Mouse (Mus musculus) testis, postnatal 14 days (tissue): ENCODE data around the gene Bad.

Experiments
- DNase-seq: peaks from one replicate; pipeline ENCODE4 v3.0.0; 2021; ENCODE audit warnings: low spot score

The Bad gene

DNA sequence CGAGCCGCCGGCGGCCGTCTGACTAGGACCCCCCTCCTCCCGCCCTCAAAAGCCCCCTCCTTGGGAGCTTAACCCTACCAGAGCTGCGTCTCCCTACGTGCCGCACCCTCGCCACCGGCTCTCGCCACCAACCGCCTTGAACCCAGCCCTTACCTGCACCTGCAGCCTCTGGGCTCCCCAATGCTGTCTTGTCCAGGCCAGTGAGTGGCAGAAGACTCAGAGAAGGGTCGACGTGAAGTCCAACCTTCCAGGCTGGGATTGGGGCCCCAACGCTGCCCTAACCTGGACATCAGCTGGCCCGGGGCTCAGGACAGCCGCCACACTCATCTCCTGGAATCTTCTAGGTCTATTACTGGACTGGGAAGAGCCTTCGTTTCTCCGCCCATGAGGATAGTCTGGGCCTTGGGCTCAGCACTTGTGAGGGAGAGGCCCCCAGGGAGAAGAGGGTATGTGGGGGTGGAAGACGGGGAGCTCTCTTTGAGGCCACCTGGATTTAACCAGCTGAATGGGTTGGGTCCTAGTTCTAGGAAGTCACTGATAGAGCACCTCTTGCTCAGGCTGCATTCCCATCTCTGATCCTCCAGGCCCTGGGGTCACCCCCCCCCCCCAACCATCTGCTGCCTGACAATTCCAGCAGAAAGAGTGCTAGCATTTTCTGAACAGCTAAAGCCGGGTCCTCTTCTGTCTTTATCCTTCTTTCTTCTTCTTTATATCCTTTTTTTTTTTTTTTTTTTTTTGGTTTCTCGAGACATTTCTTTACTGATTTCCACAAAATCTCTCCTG lies 7.3 kb upstream of the Bad start, which contains the start of gene Kcnk4:
Gene Kcnk4, minus strand, starts transcription at position 321 of the 783 bp plus-strand sequence.
- no peak for DNase-seq

- no peak for DNase-seq
These were observed 5.4 kb upstream of the Bad start for GRCm38 (mm10) chr19:6936299-6936698.

DNA sequence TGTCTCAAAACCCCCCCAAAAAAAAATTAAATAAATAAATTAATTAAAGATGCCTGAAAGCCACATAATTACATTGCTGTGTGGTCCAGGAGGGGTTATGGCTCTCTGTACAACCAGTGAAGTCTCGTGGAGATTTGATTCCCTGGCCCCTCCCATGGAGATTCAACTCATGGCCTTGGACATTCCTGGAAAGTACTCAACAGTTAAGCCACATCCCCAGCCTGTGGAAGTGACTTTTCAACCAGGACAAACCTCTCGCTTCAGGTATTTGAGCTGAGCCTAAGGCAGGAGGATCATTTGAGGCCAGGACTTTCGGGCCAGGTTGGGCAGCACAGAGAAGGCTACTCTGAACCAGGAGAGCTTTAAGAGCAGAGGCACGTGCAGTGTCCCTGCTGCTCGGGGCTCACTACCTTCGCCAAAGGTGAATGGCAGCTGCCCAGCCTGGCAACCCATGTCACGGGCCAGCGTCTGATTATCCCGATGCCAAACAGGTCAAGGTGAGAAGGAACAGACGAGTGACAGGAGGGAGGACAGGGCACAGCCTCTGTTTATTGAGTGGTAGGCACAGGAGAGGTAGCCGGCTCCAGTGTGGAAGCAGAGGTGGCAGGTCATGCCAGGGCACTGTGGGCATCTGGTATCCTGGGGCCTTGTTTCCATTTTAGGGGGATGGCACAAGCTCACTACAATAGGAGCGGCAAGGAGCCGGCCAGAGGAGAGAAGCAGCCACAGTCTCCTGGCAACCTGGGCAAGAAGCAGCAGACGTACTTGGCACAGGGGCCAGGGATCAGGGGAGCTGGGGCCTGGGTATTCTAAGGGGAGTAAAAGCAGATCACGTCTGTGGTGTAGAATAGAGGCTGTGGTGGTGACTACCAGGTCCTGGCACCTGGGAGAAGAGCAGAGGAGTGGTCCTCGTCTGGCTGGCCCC lies 3.9 kb upstream of the Bad start:
- no peak for DNase-seq

DNA sequence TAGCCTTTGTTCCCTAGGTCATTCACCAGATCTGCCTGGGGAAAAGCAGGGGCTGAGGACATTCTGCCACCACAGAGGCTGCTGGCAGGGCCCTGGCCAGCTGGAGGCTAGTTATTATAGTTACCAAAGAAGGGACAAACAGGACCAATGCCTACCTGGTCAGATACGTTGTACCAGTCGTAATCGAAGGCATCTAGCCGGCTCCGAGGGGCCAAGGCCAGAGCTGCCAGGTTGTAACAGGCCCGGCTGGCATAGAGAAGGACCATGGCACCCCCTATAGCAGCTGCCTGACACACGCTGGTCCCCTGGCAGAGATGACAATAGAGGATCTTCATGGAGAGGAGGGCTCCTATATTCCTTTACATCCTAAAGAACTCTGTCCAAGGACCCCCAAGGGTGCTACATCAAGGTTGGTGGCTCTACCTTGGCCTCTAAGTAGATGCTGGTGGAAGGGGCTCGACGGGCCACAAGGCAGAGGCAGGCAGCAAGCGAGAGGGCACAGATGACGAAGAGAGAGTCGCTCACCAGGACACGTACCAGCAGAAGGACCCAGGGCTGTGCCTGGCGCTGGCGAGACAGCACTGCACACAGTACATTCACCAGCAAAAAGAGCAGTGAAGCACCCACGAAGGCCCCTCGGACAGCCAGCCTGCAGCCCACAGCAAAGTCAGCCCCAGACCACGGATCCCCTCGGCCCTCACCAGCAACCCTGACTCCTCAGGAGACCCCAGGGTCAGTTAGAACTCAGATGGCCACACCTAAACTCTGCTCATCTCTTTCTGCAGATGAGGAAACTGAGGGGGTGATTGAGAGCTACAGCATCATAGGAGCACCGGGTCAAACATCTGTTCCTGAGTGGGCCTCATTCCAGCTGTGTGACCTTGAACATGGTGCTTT lies 2.3 kb upstream of the Bad start:
- no peak for DNase-seq

- DNase-seq, result no peak
These were observed 987 bp upstream of the Bad start for GRCm38 (mm10) chr19:6940396-6941351.

DNA sequence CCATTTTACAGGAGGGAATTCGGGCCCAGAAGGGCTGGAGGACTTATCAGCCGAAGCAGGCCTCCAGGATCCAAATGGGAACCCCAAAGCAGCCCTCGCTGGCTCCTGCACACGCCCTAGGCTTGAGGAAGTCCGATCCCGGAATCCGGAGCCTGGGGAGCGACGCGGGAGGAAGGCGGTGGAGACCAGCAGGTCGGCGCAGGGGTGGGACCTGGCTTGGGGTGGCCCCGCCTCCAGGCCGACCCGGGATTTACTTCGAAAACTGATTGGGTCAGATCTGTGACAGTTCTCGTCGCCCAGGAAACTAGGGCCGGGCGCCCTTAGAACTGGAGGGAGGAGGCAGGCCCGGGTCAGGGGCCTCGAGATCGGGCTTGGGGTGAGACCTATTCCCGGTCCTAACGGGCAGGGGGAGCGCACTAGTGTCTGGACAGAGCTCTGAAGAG lies 609 bp downstream of the Bad start, which contains the start of gene Gpr137:
Gene Gpr137, minus strand, starts transcription at position 232 of the 443 bp plus-strand sequence.
- peak; percentile 92 for DNase-seq

- no peak for DNase-seq
These were observed 1.1 kb downstream of the Bad start for GRCm38 (mm10) chr19:6942764-6943163.

DNA sequence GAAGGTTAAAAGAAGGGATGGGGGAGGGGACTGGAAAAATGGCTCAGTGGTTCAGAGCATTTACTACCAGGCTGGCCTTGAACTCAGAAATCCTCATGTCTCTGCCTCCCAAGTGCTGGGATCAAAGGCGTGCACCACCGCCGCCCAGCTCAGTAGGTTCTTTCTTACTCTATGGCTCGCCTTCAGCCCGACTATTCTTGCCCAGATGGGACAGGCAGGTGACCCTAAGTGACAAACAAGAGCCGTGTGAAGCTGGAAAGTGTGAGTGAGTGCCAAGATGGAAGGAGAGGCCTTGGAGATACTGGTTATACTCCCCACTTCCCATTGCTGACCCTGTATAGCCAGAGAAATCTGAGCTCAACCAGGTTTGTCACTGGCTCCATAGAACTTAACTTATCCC lies 2.0 kb downstream of the Bad start:
- DNase-seq, result no peak

DNA sequence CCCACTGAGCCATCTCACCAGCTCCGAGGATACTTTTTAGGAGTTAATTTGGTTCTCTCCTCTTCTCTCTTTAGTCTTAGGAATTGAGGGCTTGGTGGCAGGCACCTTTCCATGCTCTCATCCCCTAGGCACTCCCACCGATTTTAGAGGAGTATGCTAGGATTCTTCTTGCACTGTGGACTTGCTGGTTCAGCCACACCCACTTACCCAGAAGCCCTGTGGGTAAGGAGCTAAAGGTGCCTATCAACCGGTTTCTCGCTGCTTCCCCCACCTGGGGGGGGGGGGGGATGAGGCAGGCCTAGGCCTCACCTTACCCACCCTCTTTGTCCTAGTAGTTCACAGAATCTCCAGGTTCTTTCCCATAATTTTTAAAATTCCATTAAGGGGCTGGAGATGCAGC lies 6.1 kb downstream of the Bad start:
- no peak for DNase-seq

GRCm38 (mm10) chr19:6948186-6948585 lies 6.5 kb downstream of the Bad start:
- DNase-seq, result no peak

DNA sequence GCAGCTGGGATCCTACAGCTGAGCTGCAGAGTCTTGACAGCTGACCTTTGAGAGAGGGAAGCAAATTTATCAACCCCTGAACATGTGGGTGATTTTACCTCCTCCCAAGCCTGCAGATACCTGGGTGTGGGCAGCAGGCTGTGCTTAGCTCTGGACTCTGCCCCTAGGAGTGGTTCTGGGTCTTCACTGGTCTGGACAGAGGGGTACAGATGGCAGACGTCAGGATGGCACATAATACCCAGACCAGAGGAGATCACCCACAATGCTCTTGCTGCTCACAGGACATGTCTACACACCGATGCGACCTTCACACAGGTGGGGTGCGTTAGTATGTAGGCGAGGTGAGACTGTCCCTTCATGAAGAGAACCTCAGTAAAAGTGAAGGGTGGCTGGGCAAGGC lies 7.9 kb downstream of the Bad start:
- DNase-seq, result no peak

DNA sequence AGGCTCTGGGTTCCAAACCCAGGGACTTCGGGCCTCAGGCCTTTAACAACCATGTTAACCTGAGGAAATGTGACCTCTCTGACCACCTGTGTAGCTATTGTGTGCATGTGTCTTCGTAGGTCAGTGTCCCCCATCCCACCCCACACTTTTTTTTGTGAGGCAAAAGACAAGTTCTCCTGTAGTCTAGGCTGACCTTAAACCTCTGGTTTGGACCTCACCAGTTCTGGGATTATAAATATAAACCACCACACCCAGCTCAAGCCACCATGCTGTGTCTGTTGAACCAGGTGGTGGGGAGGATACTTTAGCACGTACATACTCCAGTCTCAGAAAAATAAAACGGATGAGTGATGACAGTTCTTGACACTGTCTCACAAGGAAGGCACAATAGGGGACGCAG lies 8.3 kb downstream of the Bad start:
- DNase-seq, result no peak

- no peak for DNase-seq
These were observed 9.0 kb downstream of the Bad start for GRCm38 (mm10) chr19:6950613-6951153.

GRCm38 (mm10) chr19:6951381-6951968 lies 9.8 kb downstream of the Bad start:
- DNase-seq, result peak; percentile 91

GRCm38 (mm10) chr19:6951994-6952711 lies 10.5 kb downstream of the Bad start:
- peak; percentile 79 for DNase-seq

GRCm38 (mm10) chr19:6952712-6953037 lies 11.0 kb downstream of the Bad start:
- peak; percentile 72 for DNase-seq

DNA sequence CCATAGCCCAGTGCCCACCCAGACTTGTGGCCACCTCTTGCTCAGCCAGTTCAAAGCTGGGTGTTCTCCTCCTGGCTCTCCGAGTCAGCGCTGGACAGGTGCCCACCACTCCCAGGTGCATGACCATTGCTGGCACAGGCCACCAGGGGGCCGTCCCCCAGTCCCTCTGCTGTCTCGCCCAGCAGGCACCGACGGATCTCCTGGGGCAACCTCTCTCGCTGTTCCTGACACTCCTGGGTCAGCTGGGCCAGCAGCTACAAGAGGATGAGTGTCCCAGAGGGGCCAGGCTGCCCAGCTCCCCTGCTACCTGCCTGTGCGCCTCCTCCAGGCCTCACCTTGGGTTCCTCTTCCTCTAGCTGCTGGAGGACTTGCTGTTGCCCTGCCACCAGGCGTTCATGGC lies 12.4 kb downstream of the Bad start:
- no peak for DNase-seq

DNA sequence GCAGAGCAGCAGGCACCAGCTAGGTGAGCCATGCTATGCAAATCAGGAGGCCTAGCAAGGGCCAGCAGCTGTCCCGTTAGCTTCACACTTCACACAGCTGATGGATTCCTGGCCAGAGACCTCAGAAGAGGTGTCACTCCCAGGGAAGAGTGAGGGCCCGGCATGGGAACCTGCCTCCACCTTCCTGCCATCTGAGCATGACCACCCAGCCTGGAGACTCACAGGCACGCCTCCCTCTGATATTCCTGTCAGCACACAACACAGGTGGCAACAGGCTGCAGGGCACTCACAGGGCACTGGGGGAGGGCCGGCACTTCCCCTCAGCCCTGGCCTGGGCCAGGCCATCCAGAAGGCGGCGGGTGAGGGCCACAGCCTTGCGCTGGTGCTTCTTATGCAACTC lies 13.8 kb downstream of the Bad start:
- DNase-seq, result no peak

DNA sequence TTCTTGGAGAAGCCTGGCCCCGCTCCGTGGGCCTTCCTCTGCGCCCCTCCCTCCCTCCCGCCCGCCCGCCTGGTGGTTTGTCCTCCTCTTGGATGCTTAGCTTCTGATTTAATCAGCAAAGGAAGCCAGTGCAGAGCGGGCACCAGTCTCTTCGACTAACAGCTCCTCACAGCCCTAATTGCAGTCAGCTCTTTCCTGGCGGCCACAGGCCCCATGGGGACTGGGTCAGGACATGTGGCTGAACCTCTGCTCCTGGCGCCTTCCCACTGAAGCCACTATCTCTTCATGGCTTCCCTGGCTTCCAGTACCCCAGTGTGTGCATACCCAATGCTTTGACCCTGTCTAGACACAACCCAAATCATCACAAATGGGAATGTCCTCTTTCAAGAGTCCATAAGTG lies 14.8 kb downstream of the Bad start:
- no peak for DNase-seq
